Mouse (Mus musculus) limb, embryonic 13.5 days (tissue): ENCODE data around the gene Arl5a. TPM values are rescaled to one million over a fixed set of nuclear protein-coding genes. Genes with fewer than 3 reads are reported as not detected.

ENCODE experiments used
- ATAC-seq: fragments of 200-750 bp; cut with Nextera tagmentation; 2 replicates; pipeline ENCODE4 v1.8.0; 2017; ENCODE audit warnings: low read depth, moderate number of reproducible peaks, moderate TSS enrichment; ENCODE audit not compliant: low FRiP score
- H3K27ac ChIP-seq: fragments of 300-500 bp; sonication (generic); 2 replicates; pipeline ENCODE4 v1.5.1; 2015; ENCODE audit warnings: inconsistent platforms, mild to moderate bottlenecking, moderate library complexity
- H3K27me3 ChIP-seq: fragments of 300-500 bp; sonication (generic); 2 replicates; pipeline ENCODE4 v1.6.1; 2015; ENCODE audit warnings: mild to moderate bottlenecking, inconsistent platforms
- H3K36me3 ChIP-seq: fragments of 300-500 bp; sonication (generic); 2 replicates; pipeline ENCODE4 v1.6.1; 2015; ENCODE audit warnings: inconsistent platforms, mild to moderate bottlenecking, moderate library complexity
- H3K4me1 ChIP-seq: fragments of 300-500 bp; sonication (generic); 2 replicates; pipeline ENCODE4 v1.6.1; 2015; ENCODE audit warnings: inconsistent platforms
- H3K4me2 ChIP-seq: fragments of 300-500 bp; sonication (generic); replicated peaks from 2 replicates; pipeline ENCODE4 v1.6.1; 2015; ENCODE audit warnings: inconsistent platforms, mild to moderate bottlenecking, moderate library complexity
- H3K4me3 ChIP-seq: fragments of 300-500 bp; sonication (generic); 2 replicates; pipeline ENCODE4 v1.5.1; 2015; ENCODE audit warnings: moderate library complexity, mild to moderate bottlenecking, inconsistent platforms
- H3K9ac ChIP-seq: fragments of 300-500 bp; sonication (generic); 2 replicates; pipeline ENCODE4 v1.6.1; 2015; ENCODE audit warnings: mild to moderate bottlenecking, inconsistent platforms
- H3K9me3 ChIP-seq: fragments of 300-500 bp; sonication (generic); 2 replicates; pipeline ENCODE4 v1.6.1; 2016; ENCODE audit warnings: inconsistent platforms
- WGBS: fragments of 180-500 bp; shearing (Covaris S2); methylation state at CpG from one replicate; pipeline ENCODE4 v1.1.7; 2015; 5-methylcytosine and 5-hydroxymethylcytosine counted together
- polyA plus RNA-seq: library from polyadenylated mRNA; unstranded; fragments of >200 nt; fragmentation: Nextera tagmentation; extraction: Ambion mirVana; gene quantifications from 2 replicates; pipeline ENCODE4 v1.2.1, GENCODE M21; 2015

The Arl5a gene
- polyA plus RNA-seq, result 43.8 and 49.0 TPM in 2 replicates

- no peaks in the 10 kb centered on the region for H3K27me3 ChIP-seq
- ATAC-seq, result peak; percentile 93
- peak within 1 kb of the TSS; percentile 93 for H3K9ac ChIP-seq
- H3K4me1 ChIP-seq, result peaks cover 35% of the 10 kb centered on the region
- H3K4me2 ChIP-seq, result peak within 1 kb of the TSS; percentile 76
- peak within 1 kb of the TSS; percentile 88 for H3K27ac ChIP-seq
- no peaks in the 10 kb centered on the region for H3K36me3 ChIP-seq
- 1% methylated on average over 57 of the region's 57 CpGs for WGBS
- H3K4me3 ChIP-seq, result peak within 1 kb of the TSS; percentile 95
- no peaks in the 10 kb centered on the region for H3K9me3 ChIP-seq
Observed at GRCm38 (mm10) chr2:52424747-52425522, at the start of gene Arl5a. TSS of gene Arl5a (minus strand) at chr2:52424901.

GRCm38 (mm10) chr2:52471545-52472291 lies 47.0 kb upstream of the Arl5a start:
- 21% methylated on average over 4 of the region's 4 CpGs for whole genome bisulfite sequencing
- 0 out of 2 replicates have a peak, but pooled peaks cover 3% of the 10 kb centered on the region for H3K27me3 ChIP-seq
- H3K36me3 ChIP-seq, result no peaks in the 10 kb centered on the region
- peak; percentile 86 for ATAC-seq
- H3K4me3 ChIP-seq, result no peak overlapping the region
- peak overlapping the region; percentile 58; the same call in 1 of the 2 replicates for H3K27ac ChIP-seq
- H3K4me1 ChIP-seq, result peaks cover 11% of the 10 kb centered on the region
- no peak overlapping the region for H3K4me2 ChIP-seq
- no peaks in the 10 kb centered on the region for H3K9me3 ChIP-seq
- H3K9ac ChIP-seq, result no peak overlapping the region

GRCm38 (mm10) chr2:52470044-52470560 lies 45.4 kb upstream of the Arl5a start:
- ATAC-seq, result no peak
- H3K9ac ChIP-seq, result no peak overlapping the region
- no peaks in the 10 kb centered on the region for H3K36me3 ChIP-seq
- H3K27ac ChIP-seq, result no peak overlapping the region
- no peak overlapping the region for H3K4me2 ChIP-seq
- no peaks in the 10 kb centered on the region for H3K9me3 ChIP-seq
- WGBS, result 85% methylated on average over 4 of the region's 4 CpGs
- 0 out of 2 replicates have a peak, but pooled peaks cover 3% of the 10 kb centered on the region for H3K27me3 ChIP-seq
- peaks cover 11% of the 10 kb centered on the region for H3K4me1 ChIP-seq
- H3K4me3 ChIP-seq, result no peak overlapping the region

GRCm38 (mm10) chr2:52467629-52468028 lies 42.9 kb upstream of the Arl5a start:
- Histone ChIP-seq H3K4me1 (peaks cover 11% of the 10 kb centered on the region), H3K36me3 (no peaks in the 10 kb centered on the region), H3K27ac (no peak overlapping the region), H3K4me2 (no peak overlapping the region), H3K9ac (no peak overlapping the region), H3K9me3 (no peaks in the 10 kb centered on the region), H3K4me3 (no peak overlapping the region), H3K27me3 (no peaks in the 10 kb centered on the region)
- no peak for ATAC-seq
- WGBS, result 83% methylated on average over 6 of the region's 6 CpGs

DNA sequence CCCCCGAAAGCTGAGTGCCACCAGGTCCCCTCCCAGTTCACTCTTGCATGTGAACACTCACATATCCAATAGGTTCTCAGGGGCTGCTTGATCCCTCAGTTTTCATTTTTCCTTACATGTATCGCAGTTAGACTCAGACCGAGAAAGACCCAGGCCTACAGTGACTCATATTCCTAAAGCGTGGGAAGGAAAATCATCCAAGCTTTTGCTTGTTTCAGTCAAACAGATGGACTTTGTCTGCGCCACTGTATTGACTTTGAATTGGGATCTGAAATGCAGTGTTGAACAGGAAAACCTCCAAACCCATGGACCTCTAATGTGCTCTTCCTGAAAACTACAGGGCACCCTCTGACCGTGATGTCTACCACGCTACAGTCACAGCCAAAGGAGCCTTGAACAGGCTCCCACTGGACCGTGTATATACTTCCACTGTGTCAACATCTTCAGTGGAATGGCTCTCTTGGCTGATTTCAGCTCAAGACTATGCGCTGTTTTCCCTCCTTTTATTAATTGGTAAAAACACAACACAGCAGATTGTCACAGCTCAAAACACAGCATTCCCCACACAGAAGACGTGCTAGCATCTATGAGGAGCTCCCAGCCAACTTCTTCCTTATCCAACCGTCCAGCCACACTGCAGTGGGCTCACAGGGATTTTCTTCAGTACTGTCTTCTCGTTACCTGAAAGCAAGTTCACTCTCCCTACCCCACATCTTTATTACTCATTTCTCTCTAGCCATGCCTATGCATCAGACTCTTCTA lies 36.7 kb upstream of the Arl5a start:
- H3K9ac ChIP-seq, result no peak overlapping the region
- ATAC-seq, result no peak
- no peak overlapping the region for H3K4me3 ChIP-seq
- H3K27ac ChIP-seq, result no peak overlapping the region
- no peaks in the 10 kb centered on the region for H3K4me1 ChIP-seq
- H3K36me3 ChIP-seq, result no peaks in the 10 kb centered on the region
- H3K27me3 ChIP-seq, result no peaks in the 10 kb centered on the region
- no peaks in the 10 kb centered on the region for H3K9me3 ChIP-seq
- WGBS, result 86% methylated on average over 12 of the region's 12 CpGs
- no peak overlapping the region for H3K4me2 ChIP-seq

GRCm38 (mm10) chr2:52455606-52456479 lies 31.1 kb upstream of the Arl5a start:
- Histone ChIP-seq H3K9ac (no peak overlapping the region), H3K27me3 (no peaks in the 10 kb centered on the region), H3K27ac (peak overlapping the region; percentile 22; the same call in 1 of the 2 replicates), H3K36me3 (no peaks in the 10 kb centered on the region), H3K9me3 (no peaks in the 10 kb centered on the region), H3K4me2 (no peak overlapping the region), H3K4me3 (no peak overlapping the region), H3K4me1 (peaks cover 9% of the 10 kb centered on the region; the same call in 1 of the 2 replicates)
- peak; percentile 77 for ATAC-seq
- WGBS, result 48% methylated on average over 7 of the region's 7 CpGs

- Histone ChIP-seq H3K36me3 (no peaks in the 10 kb centered on the region), H3K4me3 (no peak overlapping the region), H3K9ac (no peak overlapping the region), H3K27ac (no peak overlapping the region), H3K4me2 (no peak overlapping the region), H3K27me3 (no peaks in the 10 kb centered on the region), H3K9me3 (no peaks in the 10 kb centered on the region), H3K4me1 (no peaks in the 10 kb centered on the region)
- ATAC-seq, result no peak
- WGBS, result 76% methylated on average over 8 of the region's 8 CpGs
Observed at GRCm38 (mm10) chr2:52449818-52450217, 25.1 kb upstream of the Arl5a start.

- H3K4me3 ChIP-seq, result no peak overlapping the region
- 68% methylated on average over 1 of the region's 1 CpGs for WGBS
- no peak overlapping the region for H3K9ac ChIP-seq
- H3K4me1 ChIP-seq, result no peaks in the 10 kb centered on the region
- no peaks in the 10 kb centered on the region for H3K9me3 ChIP-seq
- no peak for ATAC-seq
- H3K36me3 ChIP-seq, result no peaks in the 10 kb centered on the region
- no peak overlapping the region for H3K4me2 ChIP-seq
- no peak overlapping the region for H3K27ac ChIP-seq
- no peaks in the 10 kb centered on the region for H3K27me3 ChIP-seq
Observed at GRCm38 (mm10) chr2:52448916-52449315, 24.2 kb upstream of the Arl5a start.

GRCm38 (mm10) chr2:52446648-52447047 lies 21.9 kb upstream of the Arl5a start:
- no peak for ATAC-seq
- no peak overlapping the region for H3K4me3 ChIP-seq
- 66% methylated on average over 5 of the region's 5 CpGs for WGBS

GRCm38 (mm10) chr2:52442125-52442524 lies 17.4 kb upstream of the Arl5a start:
- H3K9me3 ChIP-seq, result no peaks in the 10 kb centered on the region
- no peak overlapping the region for H3K9ac ChIP-seq
- H3K4me2 ChIP-seq, result no peak overlapping the region
- 53% methylated on average over 5 of the region's 5 CpGs for WGBS
- no peak overlapping the region for H3K4me3 ChIP-seq
- H3K36me3 ChIP-seq, result no peaks in the 10 kb centered on the region
- ATAC-seq, result no peak
- no peaks in the 10 kb centered on the region for H3K27me3 ChIP-seq
- H3K27ac ChIP-seq, result no peak overlapping the region
- H3K4me1 ChIP-seq, result no peaks in the 10 kb centered on the region

More at GRCm38 (mm10) chr2:52446648-52447047, 21.9 kb upstream of the Arl5a start:
- Histone ChIP-seq H3K27me3 (no peaks in the 10 kb centered on the region), H3K27ac (no peak overlapping the region), H3K9ac (no peak overlapping the region), H3K4me1 (no peaks in the 10 kb centered on the region), H3K36me3 (no peaks in the 10 kb centered on the region), H3K4me2 (no peak overlapping the region), H3K9me3 (no peaks in the 10 kb centered on the region)

GRCm38 (mm10) chr2:52440420-52441015 lies 15.8 kb upstream of the Arl5a start:
- Histone ChIP-seq H3K27ac (no peak overlapping the region), H3K4me3 (no peak overlapping the region), H3K9ac (no peak overlapping the region), H3K4me2 (no peak overlapping the region), H3K27me3 (no peaks in the 10 kb centered on the region), H3K9me3 (no peaks in the 10 kb centered on the region), H3K4me1 (no peaks in the 10 kb centered on the region; the same call in 1 of the 2 replicates), H3K36me3 (no peaks in the 10 kb centered on the region)
- 87% methylated on average over 4 of the region's 4 CpGs for WGBS
- no peak for ATAC-seq
